Mouse (Mus musculus) neural tube, embryonic 14.5 days (tissue): ENCODE measurements around the gene Apba3. TPM values are rescaled to one million over a fixed set of nuclear protein-coding genes. Genes with fewer than 3 reads are reported as not detected.
A peak's percentile ranks its signal among the peaks of the same experiment; 100 is the strongest.

Experiments used
- ATAC-seq: fragments of 200-750 bp; cut with Nextera tagmentation; 2 replicates; pipeline ENCODE4 v1.8.0; 2017; ENCODE audit warnings: low read depth, mild to moderate bottlenecking, moderate TSS enrichment, moderate library complexity
- H3K27ac ChIP-seq: fragments of 300-500 bp; sonication (generic); 2 replicates; pipeline ENCODE4 v1.5.1; 2014; ENCODE audit warnings: low read depth, mild to moderate bottlenecking, control low read depth, low read length, moderate library complexity, mixed read lengths
- H3K27me3 ChIP-seq: fragments of 300-500 bp; sonication (generic); 2 replicates; pipeline ENCODE4 v1.6.1; 2014; ENCODE audit warnings: low read length; ENCODE audit not compliant: control insufficient read depth, insufficient read depth
- H3K36me3 ChIP-seq: fragments of 300-500 bp; sonication (generic); 2 replicates; pipeline ENCODE4 v1.6.1; 2014; ENCODE audit warnings: low read length, mixed read lengths; ENCODE audit not compliant: control insufficient read depth, insufficient read depth
- H3K4me1 ChIP-seq: fragments of 300-500 bp; sonication (generic); 2 replicates; pipeline ENCODE4 v1.6.1; 2014; ENCODE audit warnings: low read length; ENCODE audit not compliant: control insufficient read depth, insufficient read depth
- H3K4me2 ChIP-seq: fragments of 300-500 bp; sonication (generic); 2 replicates; pipeline ENCODE4 v1.6.1; 2014; ENCODE audit warnings: mild to moderate bottlenecking, low read depth, low read length, control low read depth
- H3K4me3 ChIP-seq: fragments of 300-500 bp; sonication (generic); 2 replicates; pipeline ENCODE4 v1.5.1; 2014; ENCODE audit warnings: low read depth, low read length, control low read depth, mixed read lengths
- H3K9ac ChIP-seq: fragments of 300-500 bp; sonication (generic); replicated peaks from 2 replicates; pipeline ENCODE4 v1.6.1; 2014; ENCODE audit warnings: low read depth, mild to moderate bottlenecking, control low read depth, low read length, mixed read lengths
- H3K9me3 ChIP-seq: fragments of 300-500 bp; sonication (generic); 2 replicates; pipeline ENCODE4 v1.6.1; 2016; ENCODE audit warnings: low read length; ENCODE audit not compliant: control insufficient read depth
- WGBS: fragments of 180-500 bp; shearing (Covaris S2); extraction: QIAGEN DNeasy Blood & Tissue Kit; methylation state at CpG from one replicate; pipeline ENCODE4 v1.1.7; 2014; 5-methylcytosine and 5-hydroxymethylcytosine counted together
- polyA plus RNA-seq: library from polyadenylated mRNA; unstranded; fragments of >200 nt; fragmentation: Nextera tagmentation; extraction: Ambion mirVana; gene quantifications from 2 replicates; pipeline ENCODE4 v1.2.1, GENCODE M21; 2014

Gene Apba3
- polyA plus RNA-seq, 1 experiment from 2014 or later, result 26.1 TPM

DNA sequence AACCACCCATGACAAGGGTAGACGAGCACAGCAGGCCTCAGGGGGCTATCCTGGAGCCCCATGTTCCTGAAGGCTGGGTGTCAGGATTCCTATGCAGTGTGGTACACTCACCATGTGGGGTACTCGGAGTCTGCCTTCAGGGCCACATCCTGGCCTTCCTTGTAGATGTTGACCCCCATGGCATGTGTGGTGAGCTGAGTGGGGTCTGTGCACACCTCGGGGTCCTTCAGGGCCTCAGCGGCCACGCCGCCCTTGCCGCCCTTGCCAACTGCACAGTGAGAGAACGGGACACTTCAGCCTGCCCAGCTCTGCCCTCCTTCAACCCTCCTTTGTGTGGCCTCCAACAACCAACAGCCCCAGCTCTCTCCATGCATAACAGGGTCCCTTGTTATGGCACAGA, 1.2 kb upstream of the Apba3 start:
- Histone ChIP-seq H3K4me2 (peak overlapping the region; percentile 60; the same call in 1 of the 2 replicates), H3K36me3 (peaks cover 19% of the 10 kb centered on the region), H3K4me1 (peaks cover 15% of the 10 kb centered on the region; the same call in 1 of the 2 replicates), H3K27me3 (no peaks in the 10 kb centered on the region; the same call in 1 of the 2 replicates), H3K27ac (no peak overlapping the region), H3K4me3 (no peak overlapping the region), H3K9me3 (no peaks in the 10 kb centered on the region), H3K9ac (0 out of 2 replicates have a peak overlapping the region, but pooled peaks have one; percentile 22)
- 92% methylated on average over 8 of the region's 8 CpGs for whole genome bisulfite sequencing
- no peak for ATAC-seq

GRCm38 (mm10) chr10:81268056-81268455, 1.3 kb downstream of the Apba3 start:
- Histone ChIP-seq H3K4me2 (peak overlapping the region; percentile 78), H3K4me3 (peak overlapping the region; percentile 66), H3K27ac (no peak overlapping the region), H3K36me3 (peaks cover 26% of the 10 kb centered on the region), H3K4me1 (peaks cover 15% of the 10 kb centered on the region; the same call in 1 of the 2 replicates), H3K9ac (peak overlapping the region; percentile 76), H3K9me3 (no peaks in the 10 kb centered on the region), H3K27me3 (no peaks in the 10 kb centered on the region)
- peak; percentile 64; the same call in 1 of the 2 replicates for ATAC-seq
- WGBS, result 4% methylated on average over 23 of the region's 23 CpGs

DNA sequence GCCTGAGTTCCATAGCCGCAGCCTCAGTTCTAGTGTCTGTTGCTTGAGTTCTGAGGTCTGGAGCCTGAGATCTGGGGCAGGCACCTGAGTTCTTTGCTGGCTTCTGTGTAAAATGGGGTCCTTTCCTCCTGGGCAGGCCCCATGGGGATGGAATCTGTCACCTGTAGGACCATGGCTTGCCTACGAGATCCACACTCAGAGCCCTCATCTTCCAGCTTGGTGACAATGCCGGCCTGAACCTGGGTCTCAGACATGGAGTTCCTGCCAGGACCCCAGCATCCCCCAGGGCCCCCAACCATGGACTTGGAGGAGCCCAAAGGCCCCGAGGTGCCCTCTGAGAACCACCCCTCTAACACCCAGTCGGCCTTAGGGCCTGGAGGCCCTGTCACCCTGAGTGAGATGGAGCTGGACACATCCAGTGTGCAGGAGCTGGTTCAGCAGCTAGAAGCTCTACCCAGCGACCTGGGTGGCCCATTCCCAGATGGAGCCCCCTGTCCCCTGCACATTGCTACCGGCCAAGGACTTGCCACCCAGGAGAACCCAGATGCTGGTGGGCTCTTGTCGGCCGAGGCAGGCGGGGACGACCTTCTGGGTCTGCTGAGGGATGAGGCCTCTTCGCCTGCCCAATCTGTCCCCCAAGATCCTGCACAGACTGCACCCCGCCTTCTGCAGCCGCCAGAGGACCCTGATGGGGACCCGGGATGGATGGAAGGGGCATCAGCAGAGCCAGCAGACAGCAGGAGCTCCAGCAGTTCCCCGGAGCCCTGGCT, 2.1 kb downstream of the Apba3 start:
- 83% methylated on average over 16 of the region's 16 CpGs for WGBS
- no peak overlapping the region for H3K27ac ChIP-seq
- peaks cover 26% of the 10 kb centered on the region for H3K36me3 ChIP-seq
- peak overlapping the region; percentile 76 for H3K9ac ChIP-seq
- peak overlapping the region; percentile 78 for H3K4me2 ChIP-seq
- no peaks in the 10 kb centered on the region for H3K27me3 ChIP-seq
- peaks cover 15% of the 10 kb centered on the region; the same call in 1 of the 2 replicates for H3K4me1 ChIP-seq
- peak overlapping the region; percentile 66 for H3K4me3 ChIP-seq
- no peaks in the 10 kb centered on the region for H3K9me3 ChIP-seq
- ATAC-seq, result no peak

DNA sequence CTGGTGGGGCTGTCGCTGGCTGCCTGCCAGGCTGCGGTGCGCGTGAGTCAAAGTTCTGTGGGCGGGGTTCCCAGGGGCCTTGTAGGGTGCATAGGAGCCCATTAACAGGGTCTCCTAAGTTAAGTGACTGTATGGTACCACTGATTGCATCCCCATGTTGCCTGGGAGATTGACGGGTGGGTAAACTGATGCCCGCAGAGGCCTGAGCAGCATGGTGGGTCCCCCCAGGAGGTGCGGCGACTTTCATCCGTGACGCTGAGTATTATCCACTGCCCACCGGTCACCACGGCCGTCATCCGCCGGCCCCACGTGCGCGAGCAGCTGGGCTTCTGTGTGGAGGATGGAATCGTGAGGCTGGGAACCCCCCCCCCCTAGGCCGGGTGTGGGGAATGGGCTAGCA, 5.6 kb downstream of the Apba3 start:
- no peak for ATAC-seq
- 92% methylated on average over 21 of the region's 21 CpGs for WGBS
- Histone ChIP-seq H3K4me1 (peaks cover 6% of the 10 kb centered on the region; the same call in 1 of the 2 replicates), H3K27ac (no peak overlapping the region), H3K4me2 (no peak overlapping the region), H3K27me3 (no peaks in the 10 kb centered on the region), H3K9ac (no peak overlapping the region), H3K36me3 (peaks cover 15% of the 10 kb centered on the region; the same call in 1 of the 2 replicates), H3K4me3 (no peak overlapping the region), H3K9me3 (no peaks in the 10 kb centered on the region)

GRCm38 (mm10) chr10:81273842-81274241, 7.1 kb downstream of the Apba3 start:
- no peak overlapping the region for H3K27ac ChIP-seq
- H3K4me1 ChIP-seq, result peaks cover 2% of the 10 kb centered on the region; the same call in 1 of the 2 replicates
- WGBS, result 96% methylated on average over 19 of the region's 19 CpGs
- no peaks in the 10 kb centered on the region for H3K9me3 ChIP-seq
- H3K4me2 ChIP-seq, result no peak overlapping the region
- peaks cover 15% of the 10 kb centered on the region; the same call in 1 of the 2 replicates for H3K36me3 ChIP-seq
- no peak overlapping the region for H3K4me3 ChIP-seq
- H3K27me3 ChIP-seq, result no peaks in the 10 kb centered on the region
- H3K9ac ChIP-seq, result no peak overlapping the region
- no peak for ATAC-seq

GRCm38 (mm10) chr10:81277676-81278075, 10.9 kb downstream of the Apba3 start:
- H3K9ac ChIP-seq, result no peak overlapping the region
- WGBS, result 80% methylated on average over 22 of the region's 22 CpGs

GRCm38 (mm10) chr10:81279496-81279895, 12.7 kb downstream of the Apba3 start:
- WGBS, result 24% methylated on average over 10 of the region's 10 CpGs
- Histone ChIP-seq H3K27ac (no peak overlapping the region), H3K27me3 (peaks cover 3% of the 10 kb centered on the region; the same call in 1 of the 2 replicates), H3K4me1 (no peaks in the 10 kb centered on the region), H3K4me2 (no peak overlapping the region), H3K4me3 (no peak overlapping the region), H3K36me3 (no peaks in the 10 kb centered on the region), H3K9ac (no peak overlapping the region), H3K9me3 (no peaks in the 10 kb centered on the region)
- no peak for ATAC-seq

More at GRCm38 (mm10) chr10:81277676-81278075, 10.9 kb downstream of the Apba3 start:
- no peaks in the 10 kb centered on the region for H3K4me1 ChIP-seq
- no peak for ATAC-seq
- peaks cover 8% of the 10 kb centered on the region; the same call in 1 of the 2 replicates for H3K36me3 ChIP-seq
- H3K9me3 ChIP-seq, result no peaks in the 10 kb centered on the region
- H3K4me2 ChIP-seq, result no peak overlapping the region
- H3K4me3 ChIP-seq, result no peak overlapping the region
- no peak overlapping the region for H3K27ac ChIP-seq
- no peaks in the 10 kb centered on the region for H3K27me3 ChIP-seq

DNA sequence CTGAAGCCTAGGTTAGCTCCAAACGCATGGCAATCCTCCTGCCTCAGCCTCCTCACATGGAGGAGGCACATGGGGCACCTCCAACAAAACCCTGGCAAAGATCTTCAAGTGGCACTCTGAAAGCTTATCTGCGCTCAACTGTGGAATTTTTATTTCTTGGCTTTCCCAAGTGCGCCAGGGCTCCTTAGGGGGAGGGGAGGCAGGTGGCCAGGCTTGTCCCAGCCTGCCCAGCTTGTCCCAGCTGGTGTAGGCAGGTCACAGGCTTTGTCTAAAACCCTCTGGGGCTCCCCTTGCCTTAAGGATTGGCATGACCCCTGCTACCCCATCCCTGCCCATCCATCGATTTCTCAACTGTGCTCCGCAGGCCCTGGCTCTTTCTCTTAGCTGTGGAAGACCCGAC, 17.4 kb downstream of the Apba3 start:
- 54% methylated on average over 6 of the region's 6 CpGs for WGBS
- Histone ChIP-seq H3K27me3 (peaks cover 3% of the 10 kb centered on the region), H3K27ac (no peak overlapping the region)

GRCm38 (mm10) chr10:81284719-81285118, 18.0 kb downstream of the Apba3 start:
- H3K9ac ChIP-seq, result no peak overlapping the region
- WGBS, result 13% methylated on average over 17 of the region's 17 CpGs
- peaks cover 3% of the 10 kb centered on the region for H3K27me3 ChIP-seq
- H3K4me3 ChIP-seq, result no peak overlapping the region
- H3K27ac ChIP-seq, result no peak overlapping the region
- no peak for ATAC-seq
- no peak overlapping the region for H3K4me2 ChIP-seq
- no peaks in the 10 kb centered on the region for H3K36me3 ChIP-seq
- 0 out of 2 replicates have a peak, but pooled peaks cover 3% of the 10 kb centered on the region for H3K4me1 ChIP-seq
- no peaks in the 10 kb centered on the region for H3K9me3 ChIP-seq

More for the DNA sequence above, 17.4 kb downstream of the Apba3 start:
- Histone ChIP-seq H3K4me2 (no peak overlapping the region), H3K9me3 (no peaks in the 10 kb centered on the region), H3K4me1 (0 out of 2 replicates have a peak, but pooled peaks cover 3% of the 10 kb centered on the region), H3K36me3 (no peaks in the 10 kb centered on the region), H3K4me3 (no peak overlapping the region), H3K9ac (no peak overlapping the region)
- no peak for ATAC-seq
